Mouse (Mus musculus) thymus, adult 18-20 months (tissue): ENCODE measurements around the gene Kcng3.

Experiments used
- DNase-seq, 2 experiments: peaks; one replicate each; pipeline ENCODE4 v3.0.0; 2022; ENCODE audit warnings: mixed read lengths in 2 of 2

Gene Kcng3

GRCm38 (mm10) chr17:83631783-83632652 lies at the start of gene Kcng3:
Gene Kcng3 (minus strand): TSS chr17:83631895.
- DNase-seq: peak in 1 of 2 experiments; percentile 12

DNA sequence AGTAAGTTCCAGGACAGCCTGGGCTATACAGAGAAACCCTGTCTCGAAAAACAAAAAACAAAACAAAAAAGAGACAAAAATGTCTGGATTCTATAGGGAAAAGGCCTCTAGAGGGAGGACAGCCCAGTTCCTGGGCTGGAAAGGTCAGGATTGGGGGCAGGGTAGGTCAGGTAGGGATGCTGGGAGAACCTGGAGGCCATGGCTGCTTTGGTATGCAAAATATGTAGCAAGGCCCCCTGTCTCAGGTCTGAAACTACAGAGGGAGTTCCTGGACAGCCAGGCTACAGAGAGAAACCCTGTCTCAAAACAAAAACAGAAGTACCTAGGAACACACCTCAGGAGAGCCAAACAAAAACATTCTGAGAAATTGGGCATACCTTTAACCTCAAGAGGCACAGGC lies 45.7 kb upstream of the Kcng3 start:
- DNase-seq: no peak

GRCm38 (mm10) chr17:83672685-83673084 lies 41.0 kb upstream of the Kcng3 start:
- no peak for DNase-seq

DNA sequence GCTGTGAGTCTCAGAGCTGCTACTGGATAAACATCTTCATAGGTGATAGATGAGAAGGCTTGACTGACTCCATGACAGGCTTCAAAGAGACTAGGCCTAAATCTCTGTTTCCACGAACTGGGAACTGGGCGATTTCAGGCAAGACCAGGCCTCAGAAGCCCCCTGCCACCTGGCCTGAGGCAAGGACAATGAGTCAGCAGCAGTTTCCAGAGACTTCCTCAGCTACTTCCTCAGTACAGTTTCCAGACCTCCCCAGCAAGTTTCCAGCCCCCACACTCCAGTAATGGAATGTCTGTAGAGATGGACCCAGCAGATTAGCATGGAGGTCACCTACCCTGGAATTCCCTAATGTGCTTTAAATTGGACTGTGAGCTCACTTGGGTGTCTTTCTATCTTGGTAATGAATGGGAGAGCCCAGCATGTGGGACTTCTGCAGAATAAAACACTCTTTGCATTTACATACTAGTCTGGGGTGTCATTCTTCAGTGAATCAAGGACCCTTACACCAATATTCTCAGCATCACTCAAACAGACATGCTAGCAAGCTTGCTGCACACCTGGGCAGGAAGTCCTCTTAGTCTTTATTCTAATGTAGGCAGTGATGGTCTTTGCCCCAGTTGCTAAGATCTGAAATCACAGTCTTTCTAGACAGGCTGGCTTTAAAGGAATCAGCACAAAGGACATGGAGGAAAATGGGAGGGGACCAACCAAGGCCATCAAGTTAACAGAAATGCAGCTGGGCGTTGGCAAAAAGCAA lies 36.4 kb upstream of the Kcng3 start:
- no peak for DNase-seq

DNA sequence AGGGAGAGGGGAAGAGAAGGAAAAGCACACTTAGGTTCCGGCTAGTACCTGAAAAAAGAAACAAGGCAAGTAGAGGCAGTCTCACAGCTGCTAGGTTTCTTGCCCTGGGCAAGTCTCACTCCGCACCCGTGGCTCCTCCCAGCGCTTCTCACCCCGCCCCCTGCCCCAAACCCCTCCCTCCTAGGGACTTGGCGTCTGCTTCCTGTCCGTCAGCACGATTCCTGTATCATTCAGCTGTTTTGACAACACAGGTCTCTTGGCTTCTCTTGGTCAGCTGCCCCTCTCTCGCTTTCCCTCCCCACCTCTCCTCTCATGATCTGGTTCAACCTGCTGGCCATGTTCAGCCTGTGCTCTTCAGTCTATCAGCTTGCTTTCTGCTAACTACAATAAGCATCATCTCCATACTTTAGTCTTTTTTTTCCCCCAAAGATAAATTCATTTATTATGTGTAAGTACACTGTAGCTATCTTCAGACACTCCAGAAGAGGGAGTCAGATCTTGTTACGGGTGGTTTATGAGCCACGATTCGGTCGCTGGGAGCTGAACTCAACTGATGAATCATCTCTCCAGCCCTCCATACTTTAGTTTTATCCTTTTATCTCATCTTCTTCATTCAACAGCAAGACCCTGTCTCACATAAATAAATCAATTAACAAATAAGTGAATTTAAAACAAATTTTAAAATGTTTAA lies 35.0 kb upstream of the Kcng3 start:
- no peak for DNase-seq

- DNase-seq: no peak
Measured at GRCm38 (mm10) chr17:83664761-83665160, 33.1 kb upstream of the Kcng3 start.

DNA sequence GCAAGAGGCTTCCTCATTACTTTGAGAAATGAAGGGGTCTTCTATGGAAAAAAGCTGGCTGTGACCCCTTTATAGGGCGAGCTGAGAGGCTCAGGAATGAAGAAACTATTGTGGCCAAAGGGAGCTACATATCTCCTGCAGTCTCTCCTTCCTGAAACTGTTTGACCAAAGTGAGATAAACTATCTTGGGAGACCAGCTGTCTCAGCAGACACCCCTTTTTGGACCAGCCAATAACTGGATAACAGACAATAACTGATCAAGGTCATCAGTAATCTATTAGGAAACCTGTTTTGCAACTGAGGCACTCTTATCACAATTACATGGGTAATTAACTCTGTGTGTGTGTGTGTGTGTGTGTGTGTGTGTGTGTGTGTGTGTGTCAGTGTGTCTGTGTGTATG lies 27.2 kb upstream of the Kcng3 start:
- no peak for DNase-seq

- DNase-seq: no peak
Measured at GRCm38 (mm10) chr17:83657375-83657774, 25.7 kb upstream of the Kcng3 start.

- no peak for DNase-seq
Measured at GRCm38 (mm10) chr17:83655732-83656131, 24.0 kb upstream of the Kcng3 start.

- DNase-seq: peak; percentile 30 to 69
Measured at GRCm38 (mm10) chr17:83654651-83655136, 23.0 kb upstream of the Kcng3 start.

GRCm38 (mm10) chr17:83653635-83654034 lies 21.9 kb upstream of the Kcng3 start:
- DNase-seq: no peak

DNA sequence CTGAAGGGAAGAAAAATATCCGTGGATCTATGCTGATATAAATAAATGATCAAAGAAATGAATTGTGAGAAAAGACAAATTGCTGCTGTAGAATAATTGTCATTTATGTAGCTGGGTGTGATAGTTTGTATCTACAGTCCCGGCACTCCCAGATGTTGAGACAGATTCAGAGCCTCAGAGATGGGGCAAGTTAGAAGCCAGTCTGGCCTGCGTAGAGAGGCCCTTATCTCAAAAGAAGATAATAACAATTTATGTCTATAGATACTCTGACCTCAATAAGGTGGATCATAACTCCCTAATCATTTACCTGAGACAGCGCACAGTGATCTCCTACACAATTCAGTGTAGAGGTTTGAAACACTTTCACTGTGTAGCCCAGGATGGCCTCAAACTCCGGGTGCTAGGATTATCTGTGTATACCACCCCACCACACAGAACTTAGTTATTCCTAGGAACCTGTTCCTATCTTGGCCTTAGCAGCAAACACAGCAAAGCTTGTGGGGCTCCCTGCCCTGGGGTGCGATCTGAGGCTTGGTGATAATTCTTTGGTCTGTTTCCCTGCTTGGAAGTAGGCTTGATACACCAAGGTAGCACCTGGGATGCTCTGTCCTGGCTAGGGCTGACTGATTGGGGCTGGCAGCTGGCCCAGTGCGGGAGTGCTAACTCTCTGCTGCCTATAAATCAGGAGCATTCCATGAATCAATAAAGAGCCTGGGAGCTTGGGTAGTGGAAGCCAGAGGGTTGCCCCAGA lies 19.4 kb upstream of the Kcng3 start:
- DNase-seq: no peak

DNA sequence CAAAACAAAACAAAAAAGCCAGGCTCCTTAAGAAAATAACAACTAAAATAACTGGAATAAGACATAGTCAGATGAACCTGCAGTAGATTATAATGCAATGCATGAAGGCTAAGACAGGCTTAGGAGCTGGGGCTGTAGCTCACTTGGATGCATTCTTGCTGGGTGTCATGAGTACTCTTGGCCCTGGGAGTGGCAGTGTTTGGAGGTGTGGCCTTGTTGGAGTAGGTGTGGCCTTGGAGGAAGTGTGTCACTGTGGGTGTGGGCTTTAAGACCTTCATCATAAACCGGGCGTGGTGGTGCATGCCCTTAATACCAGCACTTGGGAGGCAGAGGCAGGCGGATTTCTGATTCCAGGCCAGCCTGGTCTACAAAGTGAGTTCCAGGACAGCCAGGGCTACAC lies 18.3 kb upstream of the Kcng3 start:
- DNase-seq: no peak

- no peak for DNase-seq
Measured at GRCm38 (mm10) chr17:83647413-83647812, 15.7 kb upstream of the Kcng3 start.

GRCm38 (mm10) chr17:83646425-83647163 lies 14.9 kb upstream of the Kcng3 start:
- no peak for DNase-seq

GRCm38 (mm10) chr17:83645226-83645808 lies 13.6 kb upstream of the Kcng3 start:
- DNase-seq: peak; percentile 13 to 25

- DNase-seq: peak; percentile 23 to 27
Measured at GRCm38 (mm10) chr17:83637393-83637792, 5.7 kb upstream of the Kcng3 start.

DNA sequence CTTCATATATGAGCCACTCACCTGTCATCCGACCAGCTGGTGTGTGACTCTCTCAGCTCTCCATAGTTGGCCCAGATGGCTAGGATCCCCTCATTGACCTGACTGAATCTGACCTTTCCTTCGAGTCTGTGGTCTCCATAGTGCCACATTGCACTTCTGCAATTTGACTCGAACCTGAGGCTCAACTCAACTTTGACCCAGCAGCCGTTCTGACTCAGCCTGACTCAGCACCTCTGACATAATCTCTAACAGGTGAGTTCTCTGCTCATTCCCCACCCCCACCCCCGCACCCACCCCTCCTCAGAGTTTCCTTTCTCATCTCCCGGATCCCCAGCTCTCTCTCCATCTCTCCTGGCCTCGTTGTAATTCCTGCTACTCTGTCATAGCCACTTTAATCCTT lies 4.7 kb upstream of the Kcng3 start:
- no peak for DNase-seq

DNA sequence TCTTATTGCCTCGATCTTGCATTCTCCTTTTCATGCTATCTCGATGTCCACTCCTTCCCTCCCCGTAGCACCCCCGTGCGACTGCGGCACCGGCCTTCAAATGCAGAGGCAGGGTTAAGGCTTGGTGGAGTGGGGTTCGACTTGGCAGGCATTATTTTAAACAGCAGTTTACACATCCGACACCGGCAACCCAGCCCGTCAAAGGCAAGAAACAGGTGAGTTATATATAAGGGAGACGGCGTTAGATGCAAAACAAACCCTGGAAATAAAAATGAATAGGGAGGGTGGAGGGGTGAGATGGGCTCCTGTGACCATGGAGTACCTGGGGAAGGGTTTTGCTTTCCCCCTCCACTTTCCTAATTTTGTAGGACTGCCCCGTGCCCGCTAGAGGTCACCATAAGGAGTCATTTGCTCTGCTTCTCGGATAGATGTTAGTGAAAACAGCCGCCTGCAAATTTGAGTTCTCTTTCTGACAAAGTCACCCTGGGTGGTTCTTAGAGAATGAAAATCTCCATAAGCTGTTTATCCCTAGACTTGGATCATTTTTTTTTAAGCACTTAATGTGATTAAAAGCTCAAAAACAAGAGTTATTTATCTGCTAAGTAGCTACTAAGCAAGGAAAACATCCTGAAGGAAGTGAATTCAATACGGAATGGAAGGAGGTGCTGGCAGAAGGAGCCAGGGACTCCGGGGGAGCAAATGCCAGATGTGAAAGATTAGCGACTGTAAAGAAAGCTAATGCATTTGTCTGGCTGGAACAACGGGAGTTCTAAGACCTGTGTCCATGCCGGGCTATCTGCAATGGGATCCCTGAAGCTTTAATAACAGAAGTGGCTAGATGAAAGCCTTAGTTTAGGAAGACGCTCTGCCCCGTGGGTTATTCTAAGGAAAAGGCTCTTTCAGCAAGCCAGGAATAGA lies 1.2 kb upstream of the Kcng3 start:
- peak; percentile 27 to 49 for DNase-seq
